Mouse (Mus musculus) MEL (cell line): ENCODE results near the gene Smim8. TPM values are rescaled to one million over a fixed set of nuclear protein-coding genes. Genes with fewer than 3 reads are reported as not detected.

ENCODE experiments used
- DNase-seq: peaks from one replicate; pipeline ENCODE4 v3.0.0; 2011; ENCODE audit warnings: low read depth, low spot score
- H3K27ac ChIP-seq: 2 replicates; pipeline ENCODE4 v1.5.1; 2012; ENCODE audit warnings: low read depth, mild to moderate bottlenecking, control low read depth, low read length, moderate library complexity; ENCODE audit not compliant: control insufficient read depth
- H3K27me3 ChIP-seq, 2 experiments: fragments of 150-350 bp in 1 of 2; sonication (generic) in 1 of 2; 2 replicates each; pipeline ENCODE4 v1.6.1; 2012; ENCODE audit warnings: low read length in 2 of 2, mild to moderate bottlenecking in 2 of 2, improper control_type of control experiment in 1 of 2, moderate library complexity in 1 of 2; ENCODE audit not compliant: insufficient read depth in 2 of 2, control insufficient read depth in 1 of 2
- H3K36me3 ChIP-seq, 2 experiments: 2 replicates each; pipeline ENCODE4 v1.6.1; 2012 to 2014; ENCODE audit warnings: low read length in 2 of 2, improper control_type of control experiment in 1 of 2, inconsistent platforms in 1 of 2, mild to moderate bottlenecking in 1 of 2; ENCODE audit not compliant: insufficient read depth in 2 of 2, control insufficient read depth in 1 of 2
- H3K4me1 ChIP-seq, 2 experiments: fragments of 150-350 bp in 1 of 2; sonication (generic) in 1 of 2; 2 replicates each; pipeline ENCODE4 v1.6.1; 2012; ENCODE audit warnings: low read length in 2 of 2, improper control_type of control experiment in 1 of 2, mild to moderate bottlenecking in 1 of 2; ENCODE audit not compliant: insufficient read depth in 2 of 2, control insufficient read depth in 1 of 2
- H3K4me3 ChIP-seq, 2 experiments: fragments of 150-350 bp in 1 of 2; sonication (generic) in 1 of 2; 2 replicates each; pipeline ENCODE4 v1.5.1; 2012; ENCODE audit warnings: low read depth in 2 of 2, low read length in 2 of 2, mild to moderate bottlenecking in 2 of 2, moderate library complexity in 2 of 2, control low read depth in 1 of 2, improper control_type of control experiment in 1 of 2; ENCODE audit not compliant: control insufficient read depth in 1 of 2, insufficient read depth in 1 of 2
- H3K79me2 ChIP-seq: 2 replicates; pipeline ENCODE4 v1.6.1; 2012; ENCODE audit warnings: mild to moderate bottlenecking, low read length, moderate library complexity; ENCODE audit not compliant: control insufficient read depth, poor library complexity, insufficient read depth
- H3K9ac ChIP-seq: 2 replicates; pipeline ENCODE4 v1.6.1; 2012; ENCODE audit warnings: low read depth, mild to moderate bottlenecking, control low read depth, low read length, moderate library complexity; ENCODE audit not compliant: control insufficient read depth, poor library complexity, severe bottlenecking
- H3K9me3 ChIP-seq: fragments of 150-350 bp; sonication (generic); replicated peaks from 2 replicates; pipeline ENCODE4 v1.6.1; 2012; ENCODE audit warnings: mild to moderate bottlenecking, low read length, improper control_type of control experiment, moderate library complexity; ENCODE audit not compliant: insufficient read depth
- BHLHE40 ChIP-seq: IDR thresholded peaks from 2 replicates; pipeline ENCODE4 v1.6.1; 2012; ENCODE audit warnings: low read depth, mild to moderate bottlenecking, inconsistent platforms, low read length, improper control_type of control experiment, borderline replicate concordance
- CHD1 ChIP-seq: IDR thresholded peaks from 2 replicates; pipeline ENCODE4 v1.6.1; 2012; ENCODE audit warnings: low read depth, mild to moderate bottlenecking, inconsistent platforms, low read length, improper control_type of control experiment
- ELF1 ChIP-seq: IDR thresholded peaks from 2 replicates; pipeline ENCODE4 v1.6.1; 2014; ENCODE audit warnings: low read depth, mild to moderate bottlenecking, inconsistent platforms, low read length, improper control_type of control experiment, moderate library complexity
- EP300 ChIP-seq, 2 experiments: IDR thresholded peaks; 2 replicates each; pipeline ENCODE4 v1.6.1; 2011; ENCODE audit warnings: improper control_type of control experiment in 2 of 2, low read length in 2 of 2, low read depth in 1 of 2, mild to moderate bottlenecking in 1 of 2
- GATA1 ChIP-seq: IDR thresholded peaks from 2 replicates; pipeline ENCODE4 v1.6.1; 2011; ENCODE audit warnings: low read depth, low read length, improper control_type of control experiment
- HCFC1 ChIP-seq: IDR thresholded peaks from 2 replicates; pipeline ENCODE4 v1.6.1; 2012; ENCODE audit warnings: low read depth, mild to moderate bottlenecking, inconsistent platforms, low read length, improper control_type of control experiment, moderate library complexity
- MAX ChIP-seq: IDR thresholded peaks from 2 replicates; pipeline ENCODE4 v1.6.1; 2011; ENCODE audit warnings: low read length, improper control_type of control experiment
- MEF2A ChIP-seq: IDR thresholded peaks from 2 replicates; pipeline ENCODE4 v1.6.1; 2014; ENCODE audit warnings: low read depth, mild to moderate bottlenecking, inconsistent platforms, low read length, improper control_type of control experiment; ENCODE audit not compliant: poor library complexity, insufficient replicate concordance, severe bottlenecking; ENCODE audit errors: extremely low read depth
- MXI1 ChIP-seq: IDR thresholded peaks from 2 replicates; pipeline ENCODE4 v1.6.1; 2011; ENCODE audit warnings: mild to moderate bottlenecking, low read depth, low read length, improper control_type of control experiment
- MYB ChIP-seq: IDR thresholded peaks from 2 replicates; pipeline ENCODE4 v1.6.1; 2011; ENCODE audit warnings: mild to moderate bottlenecking, low read depth, low read length, improper control_type of control experiment
- MYC ChIP-seq: IDR thresholded peaks from 2 replicates; pipeline ENCODE4 v1.6.1; 2011; ENCODE audit warnings: low read depth, mild to moderate bottlenecking, low read length, improper control_type of control experiment, moderate library complexity
- NELFE ChIP-seq: IDR thresholded peaks from 2 replicates; pipeline ENCODE4 v1.6.1; 2011; ENCODE audit warnings: low read depth, low read length, improper control_type of control experiment
- NRF1 ChIP-seq: IDR thresholded peaks from 2 replicates; pipeline ENCODE4 v1.6.1; 2014; ENCODE audit warnings: low read depth, mild to moderate bottlenecking, inconsistent platforms, low read length, improper control_type of control experiment, moderate library complexity; ENCODE audit not compliant: poor library complexity, insufficient read depth, severe bottlenecking
- POLR2AphosphoS2 ChIP-seq: IDR thresholded peaks from 2 replicates; pipeline ENCODE4 v1.6.1; 2011; ENCODE audit warnings: low read length, improper control_type of control experiment
- RAD21 ChIP-seq: IDR thresholded peaks from 2 replicates; pipeline ENCODE4 v1.6.1; 2011; ENCODE audit warnings: mild to moderate bottlenecking, low read depth, low read length, improper control_type of control experiment
- SMC3 ChIP-seq: IDR thresholded peaks from 2 replicates; pipeline ENCODE4 v1.6.1; 2011; ENCODE audit warnings: low read depth, low read length, improper control_type of control experiment
- UBTF ChIP-seq: IDR thresholded peaks from 2 replicates; pipeline ENCODE4 v1.6.1; 2012; ENCODE audit warnings: low read depth, mild to moderate bottlenecking, inconsistent platforms, low read length, improper control_type of control experiment, moderate library complexity, borderline replicate concordance; ENCODE audit not compliant: insufficient read depth
- USF1 ChIP-seq: IDR thresholded peaks from 2 replicates; pipeline ENCODE4 v1.6.1; 2014; ENCODE audit warnings: low read depth, mild to moderate bottlenecking, inconsistent platforms, low read length, improper control_type of control experiment, moderate library complexity
- USF2 ChIP-seq, 2 experiments: IDR thresholded peaks; 2 replicates each; pipeline ENCODE4 v1.6.1; 2011 to 2012; ENCODE audit warnings: improper control_type of control experiment in 2 of 2, low read length in 2 of 2, borderline replicate concordance in 1 of 2, inconsistent platforms in 1 of 2, low read depth in 1 of 2, mild to moderate bottlenecking in 1 of 2; ENCODE audit not compliant: insufficient read depth in 1 of 2
- ZC3H11A ChIP-seq: IDR thresholded peaks from 2 replicates; pipeline ENCODE4 v1.6.1; 2012; ENCODE audit warnings: low read depth, mild to moderate bottlenecking, inconsistent platforms, low read length, improper control_type of control experiment
- ZKSCAN1 ChIP-seq: IDR thresholded peaks from 2 replicates; pipeline ENCODE4 v1.6.1; 2012; ENCODE audit warnings: low read depth, mild to moderate bottlenecking, inconsistent platforms, low read length, improper control_type of control experiment, moderate library complexity
- polyA plus RNA-seq, 2 experiments: library from polyadenylated mRNA; stranded (reverse) in 1 of 2; unstranded in 1 of 2; fragments of >175 nt in 1 of 2; fragments of >200 nt in 1 of 2; gene quantifications; 2 replicates each; pipeline versions ENCODE4 v1.2.1 to v1.2.4; 2012; ENCODE audit warnings: low replicate concordance in 2 of 2, low read depth in 1 of 2; ENCODE audit not compliant: insufficient read length in 2 of 2, insufficient read depth in 1 of 2, missing spikeins in 1 of 2
- total RNA-seq: library from RNA; depleted of rRNA; stranded (reverse); fragments of 300-350 nt; gene quantifications from 2 replicates; pipeline ENCODE4 v1.2.3, GENCODE M21; 2012

Gene Smim8
- total and polyA plus RNA-seq, 3 experiments: 8.1 to 9.8 TPM; not detected in 1

- Histone ChIP-seq H3K36me3 (no peaks in the 10 kb centered on the region), H3K9me3 (no peaks in the 10 kb centered on the region), H3K27ac (no peak overlapping the region), H3K79me2 (no peaks in the 10 kb centered on the region), H3K27me3 (no peaks in the 10 kb centered on the region), H3K4me3 (no peak overlapping the region), H3K4me1 (no peaks in the 10 kb centered on the region), H3K9ac (no peak overlapping the region)
- TF ChIP-seq ELF1 (no peak), MXI1 (no peak), ZKSCAN1 (no peak), USF1 (no peak), MAX (no peak), EP300 (IDR thresholded peaks at IDR 0.05; ENCODE audit: low read depth in 1 of 2, low read length in 2 of 2) (no peak), CHD1 (no peak)
- DNase-seq: no peak
Observed at GRCm38 (mm10) chr4:34797294-34797983, 19.2 kb upstream of the Smim8 start.

- Histone ChIP-seq H3K9me3 (no peaks in the 10 kb centered on the region), H3K4me1 (no peaks in the 10 kb centered on the region), H3K27me3 (no peaks in the 10 kb centered on the region), H3K36me3 (no peaks in the 10 kb centered on the region), H3K79me2 (no peaks in the 10 kb centered on the region), H3K9ac (no peak overlapping the region), H3K4me3 (no peak overlapping the region), H3K27ac (no peak overlapping the region)
- TF ChIP-seq NELFE (no peak), EP300 (IDR thresholded peaks at IDR 0.05; ENCODE audit: low read depth in 1 of 2, low read length in 2 of 2) (no peak), GATA1 (no peak), MAX (no peak), USF2 (IDR thresholded peaks at IDR 0.05; ENCODE audit: borderline replicate concordance in 1 of 2, insufficient read depth in 1 of 2, low read depth in 1 of 2, low read length in 2 of 2) (no peak), RAD21 (no peak), ELF1 (no peak), MXI1 (no peak), USF1 (no peak), BHLHE40 (no peak)
- DNase-seq: no peak
Observed at GRCm38 (mm10) chr4:34796294-34796693, 18.1 kb upstream of the Smim8 start.

GRCm38 (mm10) chr4:34786476-34786875 lies 8.3 kb upstream of the Smim8 start:
- 0 out of 4 replicates have a peak, but pooled peaks cover 0 to 3% of the 10 kb centered on the region in 2 experiments for H3K4me1 ChIP-seq
- no peak for TF ChIP-seq HCFC1
- no peak for TF ChIP-seq MYC
- TF ChIP-seq GATA1: no peak
- TF ChIP-seq MAX: no peak
- TF ChIP-seq POLR2AphosphoS2: no peak
- TF ChIP-seq NELFE: no peak
- no peak for TF ChIP-seq ZC3H11A
- no peak for TF ChIP-seq UBTF
- TF ChIP-seq NRF1: no peak
- TF ChIP-seq SMC3: no peak
- no peak for TF ChIP-seq MEF2A
- no peak for TF ChIP-seq ELF1
- no peak for TF ChIP-seq CHD1
- TF ChIP-seq EP300 (IDR thresholded peaks at IDR 0.05; ENCODE audit: low read depth in 1 of 2, low read length in 2 of 2): no peak
- TF ChIP-seq MYB: no peak
- TF ChIP-seq, all 39 proteins: peak for 0
- H3K27ac ChIP-seq: no peak overlapping the region
- DNase-seq: no peak
- no peaks in the 10 kb centered on the region for H3K27me3 ChIP-seq
- no peaks in the 10 kb centered on the region for H3K79me2 ChIP-seq
- no peak overlapping the region for H3K9ac ChIP-seq
- H3K4me3 ChIP-seq: no peak overlapping the region
- no peaks in the 10 kb centered on the region for H3K36me3 ChIP-seq
- H3K9me3 ChIP-seq: no peaks in the 10 kb centered on the region
